Mouse (Mus musculus) embryonic stem cell, embryonic (primary cell): ENCODE results near the gene Cct3.
"Not testable (repeated sequence)": the region's sequence is repeated elsewhere in the genome, so short reads cannot be mapped to it uniquely, and the experiment has no call there.

Source experiments
- CTCF ChIA-PET, 4 experiments: fragments of 300-600 bp in 2 of 4; fragments of 350-600 bp in 2 of 4; sonication (Branson Sonifier 250); formaldehyde crosslinking; loops; one replicate each; lab custom pipeline; 2022; ENCODE audit warnings: inconsistent platforms in 2 of 4; lab: Charles Lee
- POLR2A ChIA-PET, 4 experiments: fragments of 300-600 bp in 2 of 4; fragments of 350-600 bp in 2 of 4; sonication (Branson Sonifier 250); formaldehyde crosslinking; loops; one replicate each; lab custom pipeline; 2022; ENCODE audit warnings: antibody characterized with exemption in 4 of 4, inconsistent platforms in 1 of 4; lab: Charles Lee

The Cct3 gene

GRCm38 (mm10) chr3:88296561-88297318 is at the start of gene Cct3, which contains the start of gene Tsacc:
Cct3 (plus strand) TSS chr3:88297116.
Tsacc (minus strand) TSS chr3:88296999.
- POLR2A ChIA-PET = interaction anchor here (0.6 to 7.1 kb wide), 95 partner anchors 8 to 411 kb away, joined by 3 to 172 read pairs (median 5); partner anchors contain the start of genes Smg5 (in 4 of the 4), Tmem79 (in 4 of the 4), Glmp (in 3 of the 4) and Gm38392 (in 3 of the 4)
- CTCF ChIA-PET = interaction anchor here (0.6 to 1.6 kb wide), 15 partner anchors 9 to 258 kb away, joined by 3 to 5 read pairs (median 3); partner anchors contain the start of gene Gm38392 (in 1 of the 4)

GRCm38 (mm10) chr3:88247666-88248065 is 49.2 kb upstream of the Cct3 start:
- ChIA-PET CTCF (interaction anchor here (0.5 to 2.7 kb wide), 13 partner anchors 10 to 219 kb away, joined by 3 to 15 read pairs (median 5); no protein-coding TSS in a partner anchor), POLR2A (interaction anchor here in 3 of 4 experiments (0.7 to 3.6 kb wide), 20 partner anchors 8 to 277 kb away, joined by 3 to 22 read pairs (median 3); partner anchors contain the start of genes Cct3 (in 1 of the 3), Glmp (in 1 of the 3), Nes (in 1 of the 3) and Smg5 (in 1 of the 3))

- ChIA-PET POLR2A (interaction anchor here in 3 of 4 experiments (0.6 to 3.6 kb wide), 9 partner anchors 13 to 278 kb away, joined by 3 to 22 read pairs (median 3); partner anchors contain the start of genes Nes (in 1 of the 3), Smg5 (in 1 of the 3) and Tmem79 (in 1 of the 3)), CTCF (interaction anchor here in 3 of 4 experiments (0.7 to 2.0 kb wide), 3 partner anchors 13 to 91 kb away, joined by 4 to 5 read pairs (median 5); no protein-coding TSS in a partner anchor)
Observed at GRCm38 (mm10) chr3:88248406-88248805, 48.5 kb upstream of the Cct3 start.

GRCm38 (mm10) chr3:88252739-88253138 is 44.2 kb upstream of the Cct3 start:
- CTCF ChIA-PET = interaction anchor here (1.9 to 4.2 kb wide), 4 partner anchors 9 to 10 kb away, joined by 5 to 38 read pairs (median 8); no protein-coding TSS in a partner anchor
- POLR2A ChIA-PET = interaction anchor here in 2 of 4 experiments (1.5 to 2.7 kb wide), 2 partner anchors 29 to 36 kb away, joined by 4 to 10 read pairs; no protein-coding TSS in a partner anchor

- CTCF ChIA-PET = interaction anchor here (0.6 to 4.2 kb wide), 12 partner anchors 8 to 510 kb away, joined by 3 to 38 read pairs (median 4); no protein-coding TSS in a partner anchor
Observed at GRCm38 (mm10) chr3:88254268-88254926, 42.5 kb upstream of the Cct3 start, which contains the start of gene Rhbg. Rhbg (minus strand) TSS chr3:88254709.

GRCm38 (mm10) chr3:88255950-88256349 is 41.0 kb upstream of the Cct3 start:
- POLR2A ChIA-PET = interaction anchor here in 3 of 4 experiments (0.6 to 2.0 kb wide), 6 partner anchors 9 to 79 kb away, joined by 3 to 8 read pairs (median 4); partner anchors contain the start of genes Smg5 (in 1 of the 3) and Tmem79 (in 1 of the 3)
- CTCF ChIA-PET = interaction anchor here in 1 of 4 experiments (4.2 kb wide), 1 partner anchor 13 kb away, joined by 38 read pairs; no protein-coding TSS in a partner anchor

More at GRCm38 (mm10) chr3:88254268-88254926, 42.5 kb upstream of the Cct3 start, which contains the start of gene Rhbg:
- POLR2A ChIA-PET = interaction anchor here in 3 of 4 experiments (0.6 to 2.7 kb wide), 11 partner anchors 10 to 81 kb away, joined by 3 to 10 read pairs (median 3); partner anchors contain the start of genes Cct3 (in 1 of the 3), Smg5 (in 1 of the 3), Tmem79 (in 1 of the 3) and Tsacc (in 1 of the 3)

- CTCF ChIA-PET = interaction anchor here in 1 of 4 experiments (4.2 kb wide), 1 partner anchor 14 kb away, joined by 38 read pairs; no protein-coding TSS in a partner anchor
- POLR2A ChIA-PET = interaction anchor here in 1 of 4 experiments (1.4 to 1.9 kb wide), 4 partner anchors 9 to 19 kb away, joined by 4 to 5 read pairs (median 4); no protein-coding TSS in a partner anchor
Observed at GRCm38 (mm10) chr3:88256382-88256781, 40.5 kb upstream of the Cct3 start.

- POLR2A ChIA-PET = interaction anchor here in 2 of 4 experiments (1.0 to 1.9 kb wide), 7 partner anchors 14 to 147 kb away, joined by 3 to 8 read pairs (median 4); no protein-coding TSS in a partner anchor
- CTCF ChIA-PET = interaction anchor here in 3 of 4 experiments (1.1 to 2.2 kb wide), 5 partner anchors 15 to 20 kb away, joined by 3 to 10 read pairs (median 5); no protein-coding TSS in a partner anchor
Observed at GRCm38 (mm10) chr3:88262346-88262745, 34.6 kb upstream of the Cct3 start.

GRCm38 (mm10) chr3:88268014-88268413 is 28.9 kb upstream of the Cct3 start:
- CTCF ChIA-PET = not testable (repeated sequence)
- POLR2A ChIA-PET = interaction anchor here in 3 of 4 experiments (0.5 to 1.4 kb wide), 3 partner anchors 68 to 418 kb away, joined by 3 to 5 read pairs (median 3); partner anchors contain the start of genes Smg5 (in 1 of the 3) and Tmem79 (in 1 of the 3)

- ChIA-PET CTCF (interaction anchor here in 1 of 4 experiments (1.8 kb wide), 1 partner anchor 26 kb away, joined by 4 read pairs; no protein-coding TSS in a partner anchor), POLR2A (interaction anchor here in 1 of 4 experiments (1.4 kb wide), 1 partner anchor 417 kb away, joined by 3 read pairs; no protein-coding TSS in a partner anchor)
Observed at GRCm38 (mm10) chr3:88268991-88269390, 27.9 kb upstream of the Cct3 start.

- POLR2A ChIA-PET = interaction anchor here in 1 of 4 experiments (0.6 to 13.2 kb wide), 6 partner anchors 16 to 1976 kb away, joined by 3 to 237 read pairs (median 9); partner anchors contain the start of genes Cct3, Gm38392, Slc39a1 and Smg5
- CTCF ChIA-PET = not testable (repeated sequence)
Observed at GRCm38 (mm10) chr3:88271298-88271697, 25.6 kb upstream of the Cct3 start.

GRCm38 (mm10) chr3:88271859-88272258 is 25.1 kb upstream of the Cct3 start:
- CTCF ChIA-PET = interaction anchor here in 1 of 4 experiments (1.0 kb wide), 1 partner anchor 23 kb away, joined by 3 read pairs; no protein-coding TSS in a partner anchor
- POLR2A ChIA-PET = interaction anchor here in 1 of 4 experiments (0.6 to 13.2 kb wide), 6 partner anchors 15 to 1976 kb away, joined by 3 to 237 read pairs (median 9); partner anchors contain the start of genes Cct3, Gm38392, Slc39a1 and Smg5

- POLR2A ChIA-PET = interaction anchor here in 2 of 4 experiments (0.6 to 13.2 kb wide), 11 partner anchors 9 to 234 kb away, joined by 3 to 237 read pairs (median 4); partner anchors contain the start of genes Cct3 (in 2 of the 2), Smg5 (in 2 of the 2), Tmem79 (in 2 of the 2) and Tsacc (in 2 of the 2)
- CTCF ChIA-PET = interaction anchor here in 3 of 4 experiments (0.6 to 1.4 kb wide), 4 partner anchors 10 to 313 kb away, joined by 3 to 4 read pairs (median 4); no protein-coding TSS in a partner anchor
Observed at GRCm38 (mm10) chr3:88274002-88274401, 22.9 kb upstream of the Cct3 start.

GRCm38 (mm10) chr3:88276121-88276520 is 20.8 kb upstream of the Cct3 start:
- POLR2A ChIA-PET = interaction anchor here in 3 of 4 experiments (0.6 to 13.2 kb wide), 37 partner anchors 9 to 1804 kb away, joined by 3 to 237 read pairs (median 4); partner anchors contain the start of genes Cct3 (in 3 of the 3), Tsacc (in 3 of the 3), Gm38392 (in 2 of the 3) and Smg5 (in 2 of the 3)
- CTCF ChIA-PET = interaction anchor here (0.7 to 1.8 kb wide), 17 partner anchors 9 to 265 kb away, joined by 3 to 14 read pairs (median 4); partner anchors contain the start of genes Cct3 (in 2 of the 4), Tsacc (in 2 of the 4) and Gm38392 (in 1 of the 4)

- ChIA-PET POLR2A (interaction anchor here in 3 of 4 experiments (0.6 to 13.2 kb wide), 39 partner anchors 9 to 342 kb away, joined by 3 to 237 read pairs (median 4); partner anchors contain the start of genes Cct3 (in 3 of the 3), Tsacc (in 3 of the 3), Gm38392 (in 2 of the 3) and Smg5 (in 2 of the 3)), CTCF (interaction anchor here (0.6 to 1.8 kb wide), 20 partner anchors 8 to 1907 kb away, joined by 3 to 14 read pairs (median 4); partner anchors contain the start of genes Cct3 (in 2 of the 4), Tsacc (in 2 of the 4) and Gm38392 (in 1 of the 4))
Observed at GRCm38 (mm10) chr3:88276529-88277143, 20.3 kb upstream of the Cct3 start.
